Mouse (Mus musculus): ENCODE results near the gene Iqsec1. TPM values are rescaled to one million over a fixed set of nuclear protein-coding genes. Genes with fewer than 3 reads are reported as not detected.
A peak's percentile ranks its signal among the peaks of the same experiment; 100 is the strongest.

The Iqsec1 gene
- polyA plus RNA-seq, 1 experiment = 80.0 TPM

- no peak for DNase-seq (ENCODE audit: low read depth)
Observed at GRCm38 (mm10) chr6:90953349-90953748, 35.1 kb downstream of the Iqsec1 start.

GRCm38 (mm10) chr6:90950936-90951335 is 37.5 kb downstream of the Iqsec1 start:
- DNase-seq (ENCODE audit: low read depth) = no peak

GRCm38 (mm10) chr6:90948097-90948496 is 40.4 kb downstream of the Iqsec1 start:
- DNase-seq (ENCODE audit: low read depth) = no peak

GRCm38 (mm10) chr6:90945560-90946230 is 42.8 kb downstream of the Iqsec1 start:
- no peak for DNase-seq (ENCODE audit: low read depth)

- no peak for DNase-seq (ENCODE audit: low read depth)
Observed at GRCm38 (mm10) chr6:90941257-90941656, 47.2 kb downstream of the Iqsec1 start.

- no peak for DNase-seq (ENCODE audit: low read depth)
Observed at GRCm38 (mm10) chr6:90933656-90934055, 54.8 kb downstream of the Iqsec1 start.

GRCm38 (mm10) chr6:90928806-90929205 is 59.7 kb downstream of the Iqsec1 start:
- no peak for DNase-seq (ENCODE audit: low read depth)

GRCm38 (mm10) chr6:90925472-90925871 is 63.0 kb downstream of the Iqsec1 start:
- no peak for DNase-seq (ENCODE audit: low read depth)

- no peak for DNase-seq (ENCODE audit: low read depth)
Observed at GRCm38 (mm10) chr6:90924796-90925195, 63.7 kb downstream of the Iqsec1 start.

GRCm38 (mm10) chr6:90924379-90924778 is 64.1 kb downstream of the Iqsec1 start:
- DNase-seq (ENCODE audit: low read depth) = no peak

- no peak for DNase-seq (ENCODE audit: low read depth)
Observed at GRCm38 (mm10) chr6:90921259-90921946, 67.1 kb downstream of the Iqsec1 start.

- no peak for DNase-seq (ENCODE audit: low read depth)
Observed at GRCm38 (mm10) chr6:90920510-90921220, 67.8 kb downstream of the Iqsec1 start.

GRCm38 (mm10) chr6:90919636-90920420 is 68.7 kb downstream of the Iqsec1 start:
- DNase-seq (ENCODE audit: low read depth) = peak; percentile 2

GRCm38 (mm10) chr6:90915585-90915984 is 72.9 kb downstream of the Iqsec1 start:
- no peak for DNase-seq (ENCODE audit: low read depth)

GRCm38 (mm10) chr6:90913771-90914170 is 74.7 kb downstream of the Iqsec1 start:
- DNase-seq (ENCODE audit: low read depth) = no peak

GRCm38 (mm10) chr6:90912768-90913167 is 75.7 kb downstream of the Iqsec1 start:
- no peak for DNase-seq (ENCODE audit: low read depth)

GRCm38 (mm10) chr6:90904143-90904542 is 84.3 kb downstream of the Iqsec1 start:
- no peak for DNase-seq (ENCODE audit: low read depth)

GRCm38 (mm10) chr6:90900302-90900701 is 88.2 kb downstream of the Iqsec1 start:
- no peak for DNase-seq (ENCODE audit: low read depth)

- DNase-seq (ENCODE audit: low read depth) = no peak
Observed at GRCm38 (mm10) chr6:90899266-90899665, 89.2 kb downstream of the Iqsec1 start.

- DNase-seq (ENCODE audit: low read depth) = no peak
Observed at GRCm38 (mm10) chr6:90898107-90898506, 90.4 kb downstream of the Iqsec1 start.

- DNase-seq (ENCODE audit: low read depth) = no peak
Observed at GRCm38 (mm10) chr6:90892401-90892800, 96.1 kb downstream of the Iqsec1 start.
